Mouse (Mus musculus): Measurements from ENCODE around the gene Nipsnap2.

- TF ChIP-seq POLR2A (IDR thresholded peaks at IDR 0.05; ENCODE audit: low read depth, low read length) (no peak), CTCF (IDR thresholded peaks at IDR 0.05; ENCODE audit: extremely low read depth, insufficient read length, insufficient replicate concordance, low read depth, low read length) (no peak)
Measured at GRCm38 (mm10) chr5:129778348-129778995, 53.6 kb downstream of the Nipsnap2 start.

All from small intestine, adult 2 months (tissue).